Mouse (Mus musculus) heart, postnatal 4 days (tissue): ENCODE measurements at regions not wholly inside any gene's neighbourhood (a gene's known extent, or its start where the extent isn't known, plus 50 kb on each side); places are given as distances from the start of the nearest gene placed in this dataset.

Experiments
- DNase-seq: peaks from one replicate; pipeline ENCODE4 v3.0.0; 2021

DNA sequence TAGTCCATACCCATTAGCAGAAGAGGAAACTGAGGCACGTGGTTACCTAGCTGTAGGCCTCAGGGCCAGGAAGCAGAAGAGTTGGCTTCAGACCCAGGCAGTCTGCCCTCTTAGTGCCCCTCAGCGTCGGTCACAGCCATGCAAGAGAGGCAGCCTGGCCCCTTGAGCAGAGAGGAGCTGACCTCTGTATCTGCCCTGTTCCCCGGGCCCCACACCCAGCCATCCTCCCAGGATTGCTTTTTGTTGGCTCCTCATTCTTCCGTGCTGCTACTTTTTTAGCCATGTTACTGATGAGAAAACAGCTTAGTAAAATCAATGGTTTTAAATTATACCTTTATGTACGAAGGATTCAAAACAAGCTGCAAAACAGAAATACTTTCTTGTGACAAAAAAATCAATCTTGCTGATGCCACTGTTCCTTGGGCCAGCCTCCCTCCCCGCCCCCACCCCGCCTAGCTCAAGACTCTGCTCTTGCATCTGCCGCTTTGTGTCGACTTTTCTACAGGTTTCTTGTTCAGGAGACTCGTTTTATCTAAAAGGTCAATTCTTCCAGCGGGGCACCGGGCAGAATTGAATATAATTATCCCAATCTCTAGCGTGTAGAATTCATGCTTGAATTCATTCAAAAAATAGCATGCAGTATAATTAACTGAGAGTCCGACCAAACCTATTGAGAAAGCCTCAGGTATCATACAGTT is 70.8 kb downstream of the Sall1 start:
- DNase-seq, result no peak

DNA sequence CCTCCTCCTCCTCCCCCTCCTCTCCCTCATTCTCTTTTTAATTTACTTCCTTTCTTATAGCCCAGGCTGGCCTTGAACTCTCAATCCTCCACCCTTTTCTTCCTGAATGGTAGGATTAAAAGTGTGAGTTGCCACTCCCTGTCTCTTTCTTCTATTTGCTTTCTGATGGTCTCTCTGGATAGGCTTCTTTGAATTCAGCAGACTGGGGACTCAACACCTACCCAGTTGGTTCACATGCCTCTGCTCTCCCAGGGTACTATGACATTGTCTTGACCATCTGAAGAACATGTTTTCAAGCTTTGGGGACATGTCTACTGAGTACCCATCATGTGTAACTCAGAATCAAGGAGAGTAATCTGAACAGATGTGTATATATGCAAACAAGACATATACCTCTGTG is 85.1 kb downstream of the Sall1 start:
- no peak for DNase-seq

DNA sequence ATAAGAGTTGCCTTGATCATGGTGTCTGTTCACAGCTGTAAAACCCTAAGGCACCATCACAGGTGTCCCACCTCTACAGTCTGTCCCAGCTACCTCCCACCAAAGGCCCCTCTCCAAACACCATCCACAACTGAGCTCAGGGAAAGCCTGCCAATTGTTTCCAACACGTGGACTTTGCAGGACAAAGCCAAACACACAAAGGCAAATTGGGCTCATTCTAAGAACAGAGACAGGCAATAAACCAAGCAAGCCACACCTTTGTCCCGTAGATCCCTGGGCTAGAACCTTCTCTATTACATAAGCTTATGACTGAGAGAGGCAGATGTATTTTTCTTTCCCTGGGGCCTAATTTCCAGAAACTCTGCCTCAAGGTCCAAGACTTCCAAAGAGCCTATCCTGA is 90.8 kb downstream of the Sall1 start:
- no peak for DNase-seq

DNA sequence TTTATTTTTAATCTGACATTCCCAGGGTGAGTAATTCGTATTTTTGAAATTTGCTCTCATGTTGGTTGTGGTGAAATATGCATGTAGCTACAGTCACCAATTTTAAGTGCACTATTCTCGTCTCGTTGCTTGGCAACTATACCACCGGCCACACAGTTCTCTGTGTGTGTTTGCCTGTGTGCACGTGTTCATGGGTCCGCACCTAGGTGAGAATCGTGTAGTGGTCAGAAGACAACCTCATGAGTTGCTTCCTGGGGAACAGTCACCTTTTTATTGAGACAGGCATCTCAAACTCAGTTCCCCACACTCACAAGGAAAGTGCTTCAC is 92.2 kb downstream of the Sall1 start:
- DNase-seq, result no peak

DNA sequence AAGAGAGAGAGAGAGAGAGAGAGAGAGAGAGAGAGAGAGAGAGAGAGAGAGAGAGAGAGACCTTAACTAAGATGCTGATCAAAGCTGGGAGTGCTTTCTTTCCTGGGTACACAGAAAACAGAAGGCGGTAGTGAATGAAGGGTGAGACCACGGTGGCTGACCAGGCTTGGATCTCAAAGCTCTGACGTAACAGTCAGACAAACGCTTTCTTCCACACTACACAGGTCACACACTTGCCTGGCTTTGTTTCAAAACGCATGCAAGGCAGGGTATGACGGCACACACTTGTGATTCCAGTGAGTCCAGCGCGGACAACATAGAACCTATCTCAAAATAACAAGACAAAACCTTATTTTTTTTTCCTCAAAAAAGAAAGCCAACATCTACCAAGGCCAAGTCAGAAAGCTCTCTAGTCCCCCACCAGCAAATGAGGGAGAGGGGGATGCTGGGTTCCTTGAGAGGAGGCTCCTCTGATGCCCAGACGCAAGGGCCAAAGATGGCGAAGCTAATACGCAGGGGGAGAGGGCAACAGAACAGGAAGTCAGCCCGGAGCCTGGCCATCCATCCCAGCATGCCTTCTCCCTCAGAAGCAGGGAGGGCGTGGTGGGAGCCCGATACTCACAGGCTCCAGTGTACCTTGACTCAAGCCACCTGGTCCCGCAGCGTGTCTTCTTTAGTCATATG is 92.7 kb downstream of the Sall1 start:
- no peak for DNase-seq

DNA sequence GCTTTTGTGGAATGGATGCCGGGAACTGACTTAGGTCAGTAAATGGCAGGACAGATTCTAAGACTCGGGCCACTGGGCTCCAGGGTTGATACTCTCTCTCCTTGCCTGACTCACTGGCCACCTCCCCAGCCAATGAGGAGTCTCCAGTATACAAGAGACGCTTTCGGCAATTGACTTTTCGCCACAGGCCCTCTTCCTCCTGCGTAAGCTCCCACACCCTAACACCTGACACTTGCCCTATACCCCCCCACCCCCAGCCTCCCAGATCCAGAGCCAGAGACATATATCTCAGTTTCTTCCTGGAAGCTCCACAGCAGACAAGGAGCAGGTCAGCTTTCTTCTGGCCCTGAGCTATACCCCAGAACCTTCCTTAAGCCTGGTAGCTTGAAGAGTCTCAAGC is 94.0 kb downstream of the Sall1 start:
- no peak for DNase-seq

DNA sequence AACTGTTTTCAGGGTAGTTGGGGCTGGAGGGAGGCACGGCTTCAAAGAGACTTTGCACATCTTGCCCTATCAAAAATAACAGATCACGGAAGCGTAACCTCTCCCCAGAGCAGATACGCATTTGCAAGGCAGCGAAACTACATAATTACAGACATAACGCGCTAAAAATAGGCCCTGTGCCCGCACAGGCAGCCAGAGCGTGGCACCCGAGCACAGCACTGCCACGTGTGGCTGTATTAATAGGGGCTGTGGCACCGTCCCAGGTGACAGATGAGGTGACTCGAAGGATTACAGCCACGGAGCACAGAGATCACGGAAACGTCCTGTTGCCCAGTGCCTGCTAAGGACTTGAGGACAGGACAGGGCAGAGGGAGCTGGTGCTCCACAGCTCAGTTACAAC is 95.0 kb downstream of the Sall1 start:
- DNase-seq, result peak; percentile 27

DNA sequence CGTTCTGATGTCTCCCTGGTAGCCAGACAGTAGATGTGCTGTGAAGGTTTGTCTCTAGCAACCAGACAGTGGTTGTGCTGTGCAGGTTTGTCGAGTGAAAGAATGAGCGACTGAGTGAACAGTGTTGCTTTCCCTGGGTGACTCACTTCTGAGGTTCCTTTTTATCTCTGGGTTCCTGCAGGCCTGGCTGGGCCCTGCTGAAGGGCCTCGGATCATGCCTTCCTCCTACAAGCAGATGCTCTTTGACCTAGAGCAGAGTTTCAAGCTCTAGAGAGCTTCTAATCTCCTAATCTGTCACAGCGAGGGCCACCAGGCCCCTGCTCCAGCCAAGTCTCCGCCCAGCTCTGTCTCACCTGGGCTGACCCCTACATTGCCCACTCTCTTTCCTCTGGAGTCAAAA is 95.6 kb downstream of the Sall1 start:
- DNase-seq, result no peak

DNA sequence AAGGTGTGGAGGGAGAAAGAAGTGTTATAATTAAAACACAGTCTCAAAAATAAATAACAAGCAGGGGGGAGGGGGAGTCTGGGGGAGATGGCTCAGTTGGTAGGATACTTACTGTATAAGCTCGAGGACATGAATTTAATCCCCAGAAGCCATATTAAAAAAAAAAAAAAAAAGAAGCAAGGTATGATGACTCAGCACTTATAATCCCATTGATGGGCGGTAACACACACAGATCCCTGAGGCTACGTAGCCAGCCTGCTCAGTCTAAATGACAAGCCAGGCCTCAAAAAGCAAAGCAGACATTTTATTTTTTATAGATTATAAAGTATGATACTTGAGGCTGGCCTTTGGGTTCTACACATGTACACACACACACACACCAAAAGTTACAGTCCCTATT is 96.6 kb downstream of the Sall1 start:
- no peak for DNase-seq

DNA sequence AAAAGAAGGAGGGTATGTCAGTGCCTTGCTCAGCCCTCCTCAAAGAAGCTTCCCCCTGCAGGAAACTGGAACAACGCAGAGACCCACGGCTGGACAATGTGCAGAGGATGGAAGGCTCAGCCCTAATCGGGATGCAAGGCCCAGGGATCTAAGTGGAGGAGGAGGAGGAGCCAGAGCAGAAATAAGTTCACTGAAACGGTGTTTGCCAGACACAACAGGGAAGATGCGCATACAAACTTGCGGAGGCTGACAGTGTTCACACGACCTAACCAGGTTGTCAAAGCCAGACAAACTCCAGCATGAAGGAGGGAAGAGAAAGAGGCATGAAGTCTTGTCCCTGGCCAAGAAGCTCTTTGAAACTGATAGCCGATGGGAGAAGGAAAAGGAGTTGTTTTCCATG is 98.3 kb downstream of the Sall1 start:
- no peak for DNase-seq

DNA sequence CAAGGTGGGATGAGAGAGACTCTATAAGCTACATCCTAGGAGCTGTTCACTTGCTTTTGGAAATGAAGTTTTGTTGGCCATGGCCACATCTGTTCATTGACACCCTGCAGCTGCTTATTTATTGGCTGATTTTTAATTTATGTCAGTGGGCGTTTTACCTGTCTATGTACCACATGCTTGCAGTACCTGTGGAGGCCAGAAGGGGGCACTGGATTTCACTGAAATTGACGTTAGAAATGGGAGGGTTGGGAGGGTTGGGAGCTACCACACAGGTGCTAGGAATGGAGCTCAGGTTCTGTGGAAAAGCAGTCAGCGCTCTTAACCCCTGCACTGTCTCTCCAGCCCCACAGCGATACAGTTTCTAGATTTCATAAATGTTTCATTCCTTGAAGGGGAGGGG is 99.9 kb downstream of the Sall1 start:
- DNase-seq, result peak; percentile 21

DNA sequence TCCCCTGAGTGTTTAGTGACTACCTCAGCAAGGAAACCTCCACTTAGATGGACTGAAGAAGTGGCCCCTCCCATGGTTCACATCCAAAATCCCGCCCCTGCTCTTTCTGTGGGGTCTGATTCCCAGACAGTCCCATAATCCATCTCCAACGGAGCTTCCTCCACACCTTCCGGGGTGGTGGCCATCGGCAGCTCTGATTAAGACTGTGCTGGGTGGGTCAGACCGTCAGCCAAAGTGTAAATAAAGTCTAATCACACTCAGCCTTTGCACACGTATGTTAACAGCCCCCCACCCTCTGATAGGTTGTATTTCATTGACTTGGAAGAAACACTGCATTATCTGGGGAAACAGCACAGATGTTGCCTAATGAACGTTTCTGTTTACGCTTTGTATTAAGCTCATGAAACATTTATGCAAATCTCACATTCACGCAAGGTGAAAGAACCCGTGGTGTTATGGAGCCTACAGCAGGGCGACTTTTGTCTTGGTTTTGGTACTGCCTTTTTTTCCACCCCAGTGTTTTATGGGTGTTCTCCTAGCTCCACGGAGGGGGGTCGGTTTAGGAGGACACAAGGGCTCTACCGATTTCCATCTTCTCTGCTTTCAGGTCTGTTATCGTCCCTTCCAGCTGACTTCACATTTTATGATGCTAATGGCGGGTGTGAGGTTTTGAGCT is 104.8 kb downstream of the Sall1 start:
- no peak for DNase-seq

DNA sequence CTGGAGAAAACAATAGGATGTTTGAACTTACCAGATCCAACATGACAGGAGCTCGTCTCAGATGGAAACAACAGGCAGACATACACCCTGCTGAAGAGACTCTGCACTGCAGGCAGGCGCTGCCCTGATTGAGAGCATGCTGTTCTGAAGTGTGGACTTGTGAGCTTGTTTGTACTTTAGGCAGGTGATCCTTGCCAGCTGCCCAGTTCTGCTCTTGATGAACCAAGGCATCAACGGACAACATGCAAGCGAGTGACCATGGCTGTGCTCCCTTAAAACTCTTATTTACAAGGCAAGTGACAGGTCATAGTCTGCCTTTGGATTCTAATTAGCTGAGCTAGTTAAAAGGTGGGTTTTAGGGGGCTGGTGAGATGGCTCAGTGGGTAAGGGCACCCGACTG is 109.3 kb downstream of the Sall1 start:
- DNase-seq, result no peak

DNA sequence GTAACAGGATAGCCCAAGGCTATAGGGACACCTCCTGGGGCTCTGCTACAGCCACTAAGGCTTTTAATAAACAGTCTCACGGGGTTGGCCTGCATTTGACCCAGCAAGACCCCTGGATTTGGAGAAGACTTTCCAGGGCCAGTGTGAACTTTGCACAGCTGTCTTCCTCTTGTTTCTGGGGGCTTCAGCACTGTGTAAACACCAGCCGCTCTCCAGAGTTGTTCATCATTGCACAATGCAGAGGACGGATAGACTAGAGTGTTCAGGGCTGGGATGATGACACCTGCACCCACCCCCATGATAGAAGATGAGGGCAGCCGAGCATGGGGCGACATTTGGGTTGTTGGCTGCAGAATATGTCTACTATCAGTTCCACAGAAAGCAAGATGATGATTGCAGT is 112.9 kb downstream of the Sall1 start:
- DNase-seq, result no peak

DNA sequence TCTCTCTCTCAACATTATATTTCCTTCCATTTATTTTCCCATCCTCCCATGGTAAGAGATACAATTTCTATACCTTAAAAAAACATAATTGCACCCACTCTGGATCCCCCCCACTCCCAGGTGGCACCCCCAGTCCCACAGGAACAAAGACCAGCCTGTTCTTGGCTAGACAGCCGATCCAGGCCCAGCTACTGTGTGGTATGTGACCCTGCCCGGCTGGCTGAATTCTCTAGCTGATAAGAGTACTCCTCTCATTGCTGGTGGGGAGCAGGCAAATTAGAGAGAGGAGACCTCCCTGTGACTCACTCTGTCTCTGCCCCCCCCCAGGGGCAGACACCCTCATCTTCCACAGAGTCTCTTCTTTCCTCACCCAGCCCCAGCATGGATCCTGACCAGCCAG is 113.6 kb downstream of the Sall1 start:
- DNase-seq, result no peak

DNA sequence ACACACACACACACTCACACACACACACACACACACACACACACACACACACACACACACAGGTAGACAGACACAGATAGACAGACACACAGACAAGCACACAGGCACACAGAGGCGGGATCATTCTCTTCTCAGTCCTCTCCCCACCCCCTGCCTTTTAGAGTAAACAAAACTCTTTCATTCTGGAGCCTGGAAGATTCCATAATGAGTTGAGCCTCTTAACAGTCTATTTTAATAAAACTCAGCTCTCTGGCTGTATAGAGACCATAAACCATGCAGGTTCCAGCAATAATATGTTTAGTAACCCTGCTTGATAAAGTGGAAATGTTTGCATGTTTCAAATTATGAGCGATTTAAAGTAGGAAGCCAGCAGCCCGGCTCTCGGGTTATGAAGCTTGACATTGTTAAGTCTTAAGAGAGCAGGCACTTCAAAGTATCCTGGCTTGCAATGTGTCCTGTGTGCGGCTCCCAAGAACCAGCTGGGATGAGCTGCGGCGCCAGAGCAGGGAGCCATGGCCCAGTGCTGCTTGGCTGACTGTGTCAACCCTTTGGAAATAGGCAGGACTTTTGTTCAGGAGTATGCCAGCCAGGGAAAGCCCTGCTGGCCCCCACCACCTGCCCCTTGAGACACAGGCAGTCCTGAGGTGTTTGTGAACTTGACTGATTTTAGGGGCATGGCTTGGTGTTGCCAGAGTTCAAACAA is 115.1 kb downstream of the Sall1 start:
- DNase-seq, result no peak

DNA sequence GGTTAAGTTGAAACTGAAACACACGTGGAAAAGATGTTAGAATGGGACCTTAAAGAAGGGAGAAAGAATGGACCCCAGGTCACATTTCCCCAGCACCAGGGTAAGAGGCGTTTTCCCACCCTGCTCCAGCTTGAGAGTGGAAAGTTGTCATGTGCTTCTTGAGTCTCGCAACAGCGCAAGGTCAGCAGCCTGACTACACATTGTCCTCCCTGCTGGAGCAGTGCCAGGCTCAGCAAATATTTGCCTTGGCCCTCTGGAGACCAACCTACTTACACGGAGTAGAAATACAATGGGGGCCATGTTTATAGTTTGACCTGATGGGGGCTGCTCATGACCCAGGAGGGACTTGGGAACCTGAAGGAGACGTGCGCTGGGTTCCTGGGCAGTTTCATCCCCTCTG is 121.1 kb downstream of the Sall1 start:
- peak; percentile 67 for DNase-seq

DNA sequence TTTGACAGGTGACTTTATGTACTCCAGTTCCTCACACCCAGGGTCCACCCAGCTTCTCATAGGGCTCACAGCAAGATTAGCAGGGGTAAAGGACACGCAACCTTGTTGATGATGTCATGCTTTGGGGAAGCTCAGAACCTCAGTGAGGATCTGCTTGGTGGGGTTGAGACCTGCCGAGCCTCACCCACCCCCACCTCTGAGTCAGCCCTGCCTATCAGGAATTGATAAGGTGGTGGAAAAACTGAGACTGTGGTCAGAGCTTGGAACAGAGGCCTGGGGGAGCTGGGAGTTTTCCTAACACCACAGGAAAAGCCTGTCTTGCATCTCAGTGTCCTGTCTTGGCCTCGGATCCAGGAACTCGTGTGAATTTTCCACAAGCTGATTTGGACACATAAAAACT is 122.0 kb downstream of the Sall1 start:
- DNase-seq, result peak; percentile 12

DNA sequence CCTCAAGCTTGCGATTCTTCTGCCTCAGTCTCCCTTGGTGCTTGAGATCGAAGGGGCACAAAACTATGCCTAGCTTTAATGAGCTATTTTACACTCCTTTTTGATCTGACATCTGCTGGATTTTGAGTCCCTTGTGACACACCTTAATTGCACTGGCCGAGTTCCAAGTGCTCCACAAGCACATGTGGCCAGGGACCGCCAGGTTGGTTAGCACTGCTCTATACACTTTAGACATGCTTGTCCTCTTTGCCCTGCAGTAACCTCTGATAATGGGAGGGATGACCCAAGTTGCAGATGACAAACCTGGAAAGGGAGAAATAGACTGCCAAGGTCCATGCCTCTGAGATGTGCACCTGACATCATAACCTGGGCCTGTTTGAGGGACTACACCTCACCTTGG is 124.7 kb downstream of the Sall1 start:
- DNase-seq, result no peak

DNA sequence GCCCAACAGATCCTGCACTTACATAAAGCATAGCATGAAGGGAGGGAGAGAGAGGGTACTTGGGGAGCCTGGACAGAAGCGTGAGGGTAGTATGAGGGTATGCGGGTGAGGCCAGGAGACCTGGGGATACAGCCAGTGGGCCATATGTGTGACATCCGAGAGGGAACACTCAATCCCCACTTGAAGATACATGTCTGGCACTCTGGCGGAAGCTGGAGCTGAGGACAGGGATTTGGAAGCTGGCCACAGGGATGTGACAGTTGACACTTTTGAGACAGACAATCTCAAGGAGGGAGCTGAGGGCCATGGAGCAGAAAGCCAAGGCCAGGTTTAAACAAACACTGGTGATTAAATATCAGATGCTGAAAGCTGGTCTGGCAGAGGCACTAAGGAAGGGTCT is 127.9 kb downstream of the Sall1 start:
- DNase-seq, result peak; percentile 65

DNA sequence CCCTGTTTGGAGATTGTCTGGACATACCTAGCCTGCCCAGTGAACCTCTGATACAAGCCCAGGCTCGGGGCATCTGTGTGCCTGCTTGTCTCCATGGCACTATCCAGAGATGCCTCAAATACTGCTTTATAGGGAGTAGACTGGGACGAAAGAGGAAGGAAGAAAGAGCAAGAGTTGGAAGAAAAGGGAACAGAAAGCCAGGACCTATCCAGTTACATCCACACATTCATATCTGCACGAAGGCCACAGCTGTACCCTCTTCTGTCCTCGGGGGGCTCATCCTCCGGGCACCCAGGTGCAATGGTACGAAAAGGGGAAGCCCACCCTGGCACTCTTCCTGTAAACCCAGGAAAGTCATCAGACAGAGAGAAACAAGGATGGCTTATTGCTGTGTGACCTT is 129.3 kb downstream of the Sall1 start:
- no peak for DNase-seq

DNA sequence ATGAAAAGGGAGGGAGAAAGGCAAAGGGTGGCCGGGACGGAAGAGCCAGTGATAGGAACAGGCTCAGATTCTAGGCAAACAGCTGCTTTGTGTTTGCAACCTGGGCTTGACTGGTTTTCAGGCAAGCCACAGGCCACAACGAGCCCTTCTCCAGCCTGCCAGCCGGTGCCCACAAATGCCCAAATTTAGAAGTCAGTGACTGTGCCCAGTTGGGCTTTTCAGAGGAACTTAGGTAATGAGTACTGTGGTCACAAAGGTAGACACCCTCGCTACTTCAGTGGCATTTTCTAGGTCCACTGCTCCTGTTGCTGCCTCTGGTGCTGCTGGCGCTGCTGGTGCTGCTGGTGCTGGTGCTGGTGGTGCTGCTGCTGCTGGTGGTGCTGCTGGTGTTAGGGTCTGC is 129.8 kb downstream of the Sall1 start:
- DNase-seq, result no peak

DNA sequence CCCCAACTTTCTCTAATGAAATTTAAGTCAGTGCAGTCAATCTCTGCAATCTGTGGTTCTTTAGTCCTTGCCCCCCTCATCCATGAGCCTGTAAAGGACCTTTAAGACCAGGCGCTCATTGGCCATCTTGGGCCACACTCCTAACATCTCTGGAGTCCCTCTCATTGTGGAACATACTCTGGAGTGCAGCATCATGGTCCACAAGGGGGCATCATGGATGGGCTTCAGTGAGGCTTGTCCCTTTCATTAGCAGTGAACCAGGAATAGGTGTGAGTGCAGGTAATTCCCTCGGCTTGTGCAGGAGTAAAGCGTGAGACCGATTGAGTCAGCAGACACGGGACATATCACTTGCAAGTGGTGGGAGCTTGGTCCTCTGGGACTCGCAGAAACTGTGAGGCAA is 137.7 kb downstream of the Sall1 start:
- no peak for DNase-seq

DNA sequence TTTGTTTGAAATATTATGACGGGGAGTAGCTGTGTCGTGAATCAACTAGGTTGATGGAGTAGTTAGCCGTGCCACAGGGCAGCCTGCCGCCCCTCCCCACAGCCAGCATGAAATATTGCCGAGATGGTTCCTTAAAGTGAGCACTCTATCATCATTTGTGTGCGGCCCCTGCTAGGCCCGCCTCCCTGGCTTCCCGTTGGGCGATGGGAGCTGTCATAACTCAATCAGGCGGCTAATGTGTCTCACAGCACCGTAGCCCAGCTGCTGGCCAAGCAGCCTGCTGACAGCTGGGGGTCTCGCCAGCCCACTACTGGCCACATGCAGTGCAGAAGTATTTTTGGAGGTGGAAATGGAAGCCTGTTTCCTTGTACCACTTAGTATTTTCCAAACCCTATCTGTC is 140.9 kb downstream of the Sall1 start:
- DNase-seq, result no peak
